19 mouse cellular contexts compared by ENCODE assay signal in genomic region chr17:50135466-50135865, GRCm38 (mm10). TPM values are rescaled to one million over a fixed set of nuclear protein-coding genes. Genes with fewer than 3 reads are reported as not detected.
DNase-seq lines count a peak whose midpoint lies in the region; ATAC-seq and TF ChIP-seq lines count a peak whose summit lies in the region.
"Had no signal": no experiment of that assay in that cellular context is flagged by ENCODE, and none has a peak within 500 bp of the region (broad histone marks: within the 10 kb centered on the region; RNA-seq: fewer than 3 reads in every experiment).

No protein-coding gene starts in this region.

- no peak overlapping the region for H3K9ac ChIP-seq in heart, embryonic 16.5 days (ENCODE audit: low read length)
- H3K9ac ChIP-seq in liver, adult 2 months (ENCODE audit: low read depth, low read length) = no peak overlapping the region
- H3K9ac ChIP-seq in liver, embryonic 11.5 days (ENCODE audit: low read depth, low read length) = no peak overlapping the region
- no peak overlapping the region for H3K9ac ChIP-seq in lung, embryonic 16.5 days (ENCODE audit: low read length)
- H3K9ac ChIP-seq: forebrain, embryonic 13.5 days; forebrain, postnatal 0 days; heart, embryonic 13.5 days; hindbrain, embryonic 13.5 days; intestine, embryonic 15.5 days had no signal

- TF ChIP-seq CTCF in gastrocnemius, adult 2 months (IDR thresholded peaks at IDR 0.05) = no peak
- no peak for TF ChIP-seq CTCF in liver, adult 2 months (IDR thresholded peaks at IDR 0.05; ENCODE audit: low read depth, low read length)

- H3K4me2 ChIP-seq in heart, embryonic 16.5 days (ENCODE audit: low read depth, low read length) = no peak overlapping the region
- H3K4me2 ChIP-seq in liver, embryonic 11.5 days = no peak overlapping the region
- 0 out of 2 replicates have a peak overlapping the region, but pooled peaks have one; percentile 1 for H3K4me2 ChIP-seq in lung, embryonic 16.5 days (ENCODE audit: low read depth, low read length)
- H3K4me2 ChIP-seq: forebrain, embryonic 13.5 days; hindbrain, embryonic 13.5 days; intestine, embryonic 15.5 days had no signal

- peak overlapping the region; percentile 23 for H3K4me3 ChIP-seq in gastrocnemius, adult 2 months
- H3K4me3 ChIP-seq in heart, embryonic 16.5 days (ENCODE audit: low read length) = no peak overlapping the region
- no peak overlapping the region for H3K4me3 ChIP-seq in liver, adult 2 months (ENCODE audit: insufficient read depth, low read depth, low read length)
- no peak overlapping the region for H3K4me3 ChIP-seq in liver, embryonic 11.5 days (ENCODE audit: low read depth, low read length)
- no peak overlapping the region for H3K4me3 ChIP-seq in lung, embryonic 16.5 days (ENCODE audit: low read length)
- H3K4me3 ChIP-seq: forebrain, embryonic 10.5 days; forebrain, embryonic 13.5 days; heart, embryonic 10.5 days; heart, embryonic 13.5 days; hindbrain, embryonic 10.5 days; hindbrain, embryonic 13.5 days; intestine, embryonic 15.5 days had no signal

- 63% methylated on average over 10 of the region's 10 CpGs for WGBS in heart, embryonic 16.5 days
- 74% methylated on average over 10 of the region's 10 CpGs for whole genome bisulfite sequencing in liver, adult 2 months
- 76% methylated on average over 10 of the region's 10 CpGs for WGBS in liver, embryonic 11.5 days
- 40% methylated on average over 10 of the region's 10 CpGs for WGBS in lung, embryonic 16.5 days

- H3K36me3 ChIP-seq in heart, embryonic 16.5 days (ENCODE audit: control insufficient read depth, insufficient read depth) = no peaks in the 10 kb centered on the region
- H3K36me3 ChIP-seq in liver, adult 2 months (ENCODE audit: control insufficient read depth, insufficient read depth, low read length) = no peaks in the 10 kb centered on the region
- H3K36me3 ChIP-seq in liver, embryonic 11.5 days (ENCODE audit: control insufficient read depth, insufficient read depth, low read length) = no peaks in the 10 kb centered on the region
- H3K36me3 ChIP-seq in lung, embryonic 16.5 days (ENCODE audit: control insufficient read depth, insufficient read depth, low read length) = no peaks in the 10 kb centered on the region
- H3K36me3 ChIP-seq: forebrain, embryonic 10.5 days; heart, embryonic 10.5 days; heart, embryonic 13.5 days; hindbrain, embryonic 10.5 days; hindbrain, embryonic 13.5 days; intestine, embryonic 15.5 days had no signal

- no peaks in the 10 kb centered on the region for H3K27me3 ChIP-seq in heart, embryonic 16.5 days (ENCODE audit: control insufficient read depth, insufficient read depth, low read length)
- H3K27me3 ChIP-seq in liver, adult 2 months (ENCODE audit: control insufficient read depth, insufficient read depth, low read length) = no peaks in the 10 kb centered on the region
- no peaks in the 10 kb centered on the region for H3K27me3 ChIP-seq in liver, embryonic 11.5 days (replicated peaks; ENCODE audit: control insufficient read depth, insufficient read depth, low read length)
- H3K27me3 ChIP-seq in lung, embryonic 16.5 days (ENCODE audit: control insufficient read depth, insufficient read depth, low read depth, low read length) = no peaks in the 10 kb centered on the region
- H3K27me3 ChIP-seq: forebrain, embryonic 13.5 days; heart, embryonic 13.5 days; hindbrain, embryonic 13.5 days; intestine, embryonic 15.5 days had no signal

- no peak for TF ChIP-seq POLR2A in liver, adult 2 months (IDR thresholded peaks at IDR 0.05; ENCODE audit: extremely low read depth, insufficient read depth, low read length)

- intact Hi-C loops in gastrocnemius, adult 2 months (cut with DNase I) = no loop called here
- intact Hi-C loops in heart, postnatal 25 days (cut with DNase I) = no loop called here

- peaks cover 16% of the 10 kb centered on the region for H3K4me1 ChIP-seq in heart, embryonic 16.5 days (ENCODE audit: control insufficient read depth, insufficient read depth, low read length)
- H3K4me1 ChIP-seq in liver, adult 2 months (ENCODE audit: control insufficient read depth, insufficient read depth, low read length) = no peaks in the 10 kb centered on the region
- peaks cover 9% of the 10 kb centered on the region for H3K4me1 ChIP-seq in liver, embryonic 11.5 days (replicated peaks; ENCODE audit: control insufficient read depth, insufficient read depth, low read length)
- H3K4me1 ChIP-seq in lung, embryonic 16.5 days (replicated peaks; ENCODE audit: control insufficient read depth, insufficient read depth, low read length) = peaks cover 13% of the 10 kb centered on the region; the same call in 1 of the 2 replicates
- H3K4me1 ChIP-seq: forebrain, embryonic 13.5 days; hindbrain, embryonic 13.5 days; intestine, embryonic 15.5 days had no signal

- peak overlapping the region; percentile 76 for H3K27ac ChIP-seq in gastrocnemius, adult 2 months
- H3K27ac ChIP-seq in heart, embryonic 16.5 days (ENCODE audit: low read length) = peak overlapping the region; percentile 44; the same call in 1 of the 2 replicates
- 0 out of 2 replicates have a peak overlapping the region, but pooled peaks have one; percentile 11 for H3K27ac ChIP-seq in liver, adult 2 months (replicated peaks; ENCODE audit: insufficient read depth, low read depth, low read length)
- no peak overlapping the region for H3K27ac ChIP-seq in liver, embryonic 11.5 days (ENCODE audit: low read depth, low read length)
- peak overlapping the region; percentile 54; the same call in 1 of the 2 replicates for H3K27ac ChIP-seq in lung, embryonic 16.5 days (ENCODE audit: low read length)
- H3K27ac ChIP-seq: forebrain, embryonic 10.5 days; forebrain, embryonic 13.5 days; heart, embryonic 10.5 days; heart, embryonic 13.5 days; hindbrain, embryonic 10.5 days; hindbrain, embryonic 13.5 days; intestine, embryonic 15.5 days had no signal

- no peak for DNase-seq in gastrocnemius, adult 2 months
- no peak for DNase-seq in gastrocnemius, adult 8-10 months (ENCODE audit: low spot score in 2 of 2)
- DNase-seq in heart, postnatal 25 days (ENCODE audit: low spot score) = no peak
- DNase-seq in liver, adult 2 months (ENCODE audit: extremely low read depth, low read depth, low spot score) = no peak
- no peak for DNase-seq in liver, embryonic 11.5 days (ENCODE audit: low spot score)
- no peak for DNase-seq in lung, postnatal 10 days
- DNase-seq: cerebellum, adult 18-20 months; cerebellum, adult 9-10 months; forebrain, postnatal 0 days; gastrocnemius, postnatal 10 days had no signal

- no peak for ATAC-seq in heart, embryonic 16.5 days (replicated peaks; ENCODE audit: extremely low read depth, insufficient read depth, low FRiP score)
- no peak for ATAC-seq in liver, embryonic 11.5 days (replicated peaks; ENCODE audit: low FRiP score)
- ATAC-seq in lung, embryonic 16.5 days (ENCODE audit: low read depth) = no peak
- ATAC-seq: forebrain, embryonic 13.5 days; forebrain, postnatal 0 days had no signal

- H3K79me2 ChIP-seq in liver, adult 2 months (ENCODE audit: control insufficient read depth, insufficient read depth, low read length) = no peaks in the 10 kb centered on the region

- no peaks in the 10 kb centered on the region for H3K9me3 ChIP-seq in heart, embryonic 16.5 days (replicated peaks; ENCODE audit: control insufficient read depth, low read length)
- no peaks in the 10 kb centered on the region for H3K9me3 ChIP-seq in liver, embryonic 11.5 days (ENCODE audit: control insufficient read depth, low read length)
- H3K9me3 ChIP-seq in lung, embryonic 16.5 days (ENCODE audit: control insufficient read depth, low read length) = no peaks in the 10 kb centered on the region
- H3K9me3 ChIP-seq: forebrain, embryonic 10.5 days; forebrain, embryonic 13.5 days; heart, embryonic 10.5 days; heart, embryonic 13.5 days; hindbrain, embryonic 10.5 days; hindbrain, embryonic 13.5 days; intestine, embryonic 15.5 days had no signal

RNA-seq across cellular contexts. Expression of gene Rftn1, which starts 55.0 kb away (rescaled TPM):
- 10 to 100 TPM; 11.4 to 16.9 TPM for total RNA-seq in gastrocnemius, adult 2 months (2021)
- total RNA-seq in gastrocnemius, adult 8-10 months (2022) = 1 to 10 TPM; 6.7 to 9.9 (median 7.4) TPM
- polyA plus RNA-seq in heart, embryonic 16.5 days (2015; fragmentation: Nextera tagmentation; extraction: Ambion mirVana) = 36.3 and 37.8 TPM in 2 replicates
- 10 to 100 TPM; 50.3 to 51.5 TPM for total RNA-seq in heart, postnatal 25 days (2021)
- 3.1 and 3.9 TPM in 2 replicates for total RNA-seq in liver, adult 2 months (2014; rRNA removed)
- polyA plus RNA-seq in liver, adult 2 months (2012; rRNA removed) = 1.6 and 2.6 TPM in 2 replicates
- 12.8 and 13.9 TPM in 2 replicates for polyA plus RNA-seq in liver, embryonic 11.5 days (2014; fragmentation: Nextera tagmentation; extraction: Ambion mirVana)
- polyA plus RNA-seq in lung, embryonic 16.5 days (2015; fragmentation: Nextera tagmentation; extraction: Ambion mirVana) = 18.2 and 21.0 TPM in 2 replicates
